Mouse (Mus musculus) thymus, postnatal 36 days (tissue): ENCODE data around the gene Tmod3.
"Not testable (repeated sequence)": the region's sequence is repeated elsewhere in the genome, so short reads cannot be mapped to it uniquely, and the experiment has no call there.

Source experiments
- DNase-seq, 2 experiments: peaks; one replicate each; pipeline ENCODE4 v3.0.0; 2022; ENCODE audit warnings: mixed read lengths in 2 of 2

Gene Tmod3

GRCm38 (mm10) chr9:75553719-75554118 lies 5.7 kb downstream of the Tmod3 start:
- DNase-seq, result no peak

GRCm38 (mm10) chr9:75551342-75551741 lies 8.1 kb downstream of the Tmod3 start:
- DNase-seq, result no peak

GRCm38 (mm10) chr9:75549010-75549409 lies 10.4 kb downstream of the Tmod3 start:
- no peak for DNase-seq

GRCm38 (mm10) chr9:75546885-75547553 lies 12.4 kb downstream of the Tmod3 start:
- DNase-seq, result no peak

GRCm38 (mm10) chr9:75545514-75545913 lies 13.9 kb downstream of the Tmod3 start:
- no peak for DNase-seq

- DNase-seq, result peak; percentile 38 to 40
Observed at GRCm38 (mm10) chr9:75541497-75541896, 18.0 kb downstream of the Tmod3 start.

- no peak for DNase-seq
Observed at GRCm38 (mm10) chr9:75536422-75536821, 23.0 kb downstream of the Tmod3 start.

GRCm38 (mm10) chr9:75534431-75534962 lies 25.0 kb downstream of the Tmod3 start:
- DNase-seq, result no peak

- DNase-seq, result not testable (repeated sequence)
Observed at GRCm38 (mm10) chr9:75532989-75533388, 26.5 kb downstream of the Tmod3 start.

- no peak for DNase-seq
Observed at GRCm38 (mm10) chr9:75532461-75532860, 27.0 kb downstream of the Tmod3 start.

GRCm38 (mm10) chr9:75529358-75529757 lies 30.1 kb downstream of the Tmod3 start:
- DNase-seq, result no peak

- DNase-seq, result no peak
Observed at GRCm38 (mm10) chr9:75528096-75528495, 31.4 kb downstream of the Tmod3 start.

GRCm38 (mm10) chr9:75527368-75528059 lies 31.9 kb downstream of the Tmod3 start:
- DNase-seq, result no peak

- no peak for DNase-seq
Observed at GRCm38 (mm10) chr9:75523646-75524045, 35.8 kb downstream of the Tmod3 start.

- DNase-seq, result no peak
Observed at GRCm38 (mm10) chr9:75522217-75522616, 37.2 kb downstream of the Tmod3 start.

- peak; percentile 56 to 62 for DNase-seq
Observed at GRCm38 (mm10) chr9:75521788-75522187, 37.7 kb downstream of the Tmod3 start.

- DNase-seq, result no peak
Observed at GRCm38 (mm10) chr9:75520940-75521339, 38.5 kb downstream of the Tmod3 start.

- DNase-seq, result no peak
Observed at GRCm38 (mm10) chr9:75517751-75518150, 41.7 kb downstream of the Tmod3 start.

- peak; percentile 12 to 13 for DNase-seq
Observed at GRCm38 (mm10) chr9:75515464-75516113, 43.9 kb downstream of the Tmod3 start.

- DNase-seq, result no peak
Observed at GRCm38 (mm10) chr9:75511236-75511939, 48.1 kb downstream of the Tmod3 start.

- no peak for DNase-seq
Observed at GRCm38 (mm10) chr9:75504311-75504710, 55.1 kb downstream of the Tmod3 start.

GRCm38 (mm10) chr9:75498571-75498970 lies 60.9 kb downstream of the Tmod3 start:
- DNase-seq, result no peak

- DNase-seq, result no peak
Observed at GRCm38 (mm10) chr9:75495945-75496344, 63.5 kb downstream of the Tmod3 start.
